Mouse (Mus musculus) cerebral cortex, adult 2 months (tissue): ENCODE results near the gene Olfr743.

Source experiments
- WGBS: fragments of 180-500 bp; shearing (Covaris S2); methylation state at CpG from one replicate; pipeline ENCODE4 v1.1.7; 2018; 5-methylcytosine and 5-hydroxymethylcytosine counted together

The Olfr743 gene

DNA sequence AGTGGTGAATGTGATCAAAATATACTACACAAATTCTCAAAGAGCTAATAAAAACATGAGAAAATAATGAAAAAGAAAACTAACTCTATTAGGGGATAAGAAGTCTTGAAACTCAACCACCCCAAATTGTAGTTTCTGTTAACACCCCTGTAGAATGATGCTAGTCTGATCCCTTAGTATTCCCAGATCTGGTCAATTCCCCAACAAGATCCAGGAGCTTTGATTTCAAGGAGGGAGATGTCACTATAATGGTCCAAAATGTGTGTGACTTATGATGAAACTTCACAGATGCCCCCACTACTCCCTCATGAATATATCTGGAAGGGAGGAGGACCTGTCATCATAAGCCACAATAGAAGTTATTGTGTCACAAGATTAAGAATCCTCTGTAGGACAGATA, at the start of gene Olfr743:
Gene Olfr743 (plus strand): TSS at position 301 of the 400 bp plus-strand sequence.

DNA sequence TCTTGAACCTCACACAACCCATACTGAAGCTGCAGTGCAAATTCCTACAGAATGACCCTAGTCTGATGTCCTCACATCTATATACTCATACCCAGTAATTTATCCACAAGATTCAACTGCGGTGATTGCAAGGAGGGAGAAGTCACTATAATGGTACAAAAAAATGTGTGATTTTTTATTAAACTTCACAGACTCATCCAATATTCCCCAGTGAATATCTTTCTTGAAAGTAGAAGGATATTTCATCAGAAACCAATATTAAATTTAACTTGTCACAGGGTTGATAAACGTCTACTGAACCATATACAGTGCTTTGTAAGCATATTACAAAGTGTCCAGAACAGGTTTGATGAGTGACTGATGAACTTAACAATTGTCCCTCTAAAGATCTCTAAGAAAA, 49.2 kb upstream of the Olfr743 start, which contains the start of gene Olfr741:
Gene Olfr741 (plus strand): TSS at position 301 of the 400 bp plus-strand sequence.
- 73% methylated on average over 2 of the region's 2 CpGs for WGBS

DNA sequence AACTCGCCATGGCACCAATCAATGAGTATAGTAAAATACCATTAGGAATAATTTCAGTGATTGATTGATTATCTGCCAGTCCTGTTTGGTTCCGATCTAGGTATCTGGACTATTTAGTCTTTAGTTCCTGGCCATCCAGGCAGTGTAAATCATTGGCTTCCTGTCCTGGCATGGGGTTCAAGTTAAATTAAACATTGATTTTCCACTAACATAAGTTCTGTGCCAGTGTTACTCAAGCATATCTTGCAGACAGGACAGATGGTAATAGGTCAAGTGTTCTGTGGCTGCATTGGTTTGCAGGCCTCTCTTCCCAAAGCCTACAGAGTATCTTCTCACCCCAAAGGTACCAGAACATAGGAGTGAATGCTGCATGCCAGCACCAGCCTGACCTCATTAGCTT, 43.2 kb upstream of the Olfr743 start:
- 74% methylated on average over 2 of the region's 2 CpGs for WGBS

DNA sequence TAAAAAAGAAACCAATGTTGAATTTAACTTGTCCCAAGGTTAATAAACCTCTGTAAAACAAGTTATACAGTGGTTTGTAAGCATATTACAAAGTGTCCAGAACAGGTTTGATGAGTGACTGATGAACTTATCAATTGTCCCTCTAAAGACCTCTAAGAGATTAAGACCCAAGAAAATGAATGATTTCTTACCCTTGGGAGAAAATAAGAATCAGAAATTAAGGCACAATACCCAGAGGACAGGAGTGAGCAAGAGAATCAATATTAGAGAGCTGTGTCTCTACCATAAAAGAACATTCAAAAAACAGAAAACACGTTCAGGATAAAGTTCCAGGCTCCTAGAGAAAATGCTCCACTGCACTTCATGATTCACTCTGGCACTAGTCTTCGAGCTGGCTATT, 18.3 kb upstream of the Olfr743 start, which contains the start of gene Olfr742:
Gene Olfr742 (plus strand): TSS at position 301 of the 400 bp plus-strand sequence.
- WGBS, result 50% methylated on average over 2 of the region's 2 CpGs

DNA sequence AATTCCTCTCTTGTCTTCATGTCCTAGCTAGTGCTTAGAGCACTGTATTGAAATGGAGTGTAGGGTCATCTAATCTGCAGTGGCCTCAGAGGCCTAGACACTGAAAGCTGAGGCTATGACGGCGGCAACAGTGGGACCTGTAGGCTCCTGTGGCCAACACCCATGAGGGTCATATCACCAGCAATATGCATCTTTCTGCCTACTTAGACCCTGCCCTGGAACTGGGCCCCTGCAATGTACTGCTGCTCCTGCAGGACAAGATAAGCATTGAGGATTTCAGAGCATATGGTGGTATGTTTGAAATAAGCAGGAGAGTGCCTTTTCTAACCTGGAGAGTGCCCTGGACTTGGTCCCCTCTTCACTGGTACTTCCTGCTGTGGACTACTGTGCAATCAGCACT, 31.1 kb downstream of the Olfr743 start:
- WGBS, result 85% methylated on average over 2 of the region's 2 CpGs

DNA sequence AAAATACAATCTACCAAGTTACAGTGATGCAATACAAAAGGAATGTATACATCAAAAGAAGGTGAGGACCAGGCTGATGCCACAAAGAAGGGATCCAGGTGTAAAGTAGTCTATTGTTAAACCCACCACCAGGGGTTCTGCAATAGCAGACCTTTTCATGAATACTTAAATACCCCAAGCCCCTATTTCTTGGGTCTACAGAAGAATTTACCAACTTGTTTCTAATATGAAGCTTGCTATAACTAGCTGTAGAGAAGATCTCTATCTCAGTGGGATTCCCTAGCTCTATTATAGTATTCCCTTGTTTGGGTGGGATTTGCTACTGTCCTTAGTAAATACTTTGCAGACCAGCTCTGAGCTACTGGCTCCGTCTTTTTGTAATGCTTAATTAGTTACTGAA, 51.4 kb downstream of the Olfr743 start:
- 57% methylated on average over 1 of the region's 1 CpGs for WGBS
